13 mouse cellular contexts compared by ENCODE assay signal in genomic region chr2:163670872-163671594, GRCm38 (mm10). TPM values are rescaled to one million over a fixed set of nuclear protein-coding genes. Genes with fewer than 3 reads are reported as not detected.
A peak's percentile ranks its signal among the peaks of the same experiment; 100 is the strongest.
DNase-seq lines count a peak whose midpoint lies in the region; ATAC-seq lines count a peak whose summit lies in the region.
"Had no signal": no experiment of that assay in that cellular context is flagged by ENCODE, and none has a peak within 500 bp of the region (broad histone marks: within the 10 kb centered on the region; RNA-seq: fewer than 3 reads in every experiment).

No protein-coding gene starts in this region.

- no peak overlapping the region for H3K4me2 ChIP-seq in kidney, embryonic 16.5 days (replicated peaks; ENCODE audit: low read depth, low read length)
- no peak overlapping the region for H3K4me2 ChIP-seq in lung, embryonic 16.5 days (ENCODE audit: low read depth, low read length)
- H3K4me2 ChIP-seq: forebrain, embryonic 12.5 days; liver, embryonic 13.5 days; neural tube, embryonic 12.5 days had no signal

- 72% methylated on average over 11 of the region's 11 CpGs for WGBS in kidney, embryonic 16.5 days
- WGBS in lung, embryonic 16.5 days: 50% methylated on average over 11 of the region's 11 CpGs

- peaks cover 28% of the 10 kb centered on the region for H3K4me1 ChIP-seq in kidney, embryonic 16.5 days (ENCODE audit: insufficient read depth, low read length)
- peaks cover 16% of the 10 kb centered on the region for H3K4me1 ChIP-seq in lung, embryonic 16.5 days (replicated peaks; ENCODE audit: control insufficient read depth, insufficient read depth, low read length)

- H3K4me3 ChIP-seq in kidney, embryonic 16.5 days (ENCODE audit: low read length): no peak overlapping the region
- no peak overlapping the region for H3K4me3 ChIP-seq in lung, embryonic 16.5 days (ENCODE audit: low read length)
- H3K4me3 ChIP-seq: forebrain, embryonic 12.5 days; liver, embryonic 13.5 days; neural tube, embryonic 12.5 days had no signal

- H3K9ac ChIP-seq in kidney, embryonic 16.5 days (replicated peaks; ENCODE audit: low read length): no peak overlapping the region
- H3K9ac ChIP-seq in lung, embryonic 16.5 days (ENCODE audit: low read length): no peak overlapping the region
- H3K9ac ChIP-seq: forebrain, embryonic 12.5 days; liver, embryonic 13.5 days; neural tube, embryonic 12.5 days had no signal

- H3K27ac ChIP-seq in kidney, embryonic 16.5 days (ENCODE audit: low read length): peak overlapping the region; percentile 53; the same call in 1 of the 2 replicates
- H3K27ac ChIP-seq in lung, embryonic 16.5 days (ENCODE audit: low read length): peak overlapping the region; percentile 70
- H3K27ac ChIP-seq: forebrain, embryonic 12.5 days; neural tube, embryonic 12.5 days had no signal

- no peaks in the 10 kb centered on the region for H3K36me3 ChIP-seq in kidney, embryonic 16.5 days (ENCODE audit: insufficient read depth, low read length)
- no peaks in the 10 kb centered on the region for H3K36me3 ChIP-seq in lung, embryonic 16.5 days (ENCODE audit: control insufficient read depth, insufficient read depth, low read length)
- H3K36me3 ChIP-seq: forebrain, embryonic 12.5 days; neural tube, embryonic 12.5 days had no signal

- no peaks in the 10 kb centered on the region for H3K27me3 ChIP-seq in kidney, embryonic 16.5 days (ENCODE audit: insufficient read depth, low read length)
- H3K27me3 ChIP-seq in lung, embryonic 16.5 days (ENCODE audit: control insufficient read depth, insufficient read depth, low read depth, low read length): no peaks in the 10 kb centered on the region
- H3K27me3 ChIP-seq: forebrain, embryonic 12.5 days; liver, embryonic 13.5 days; neural tube, embryonic 12.5 days had no signal

- H3K9me3 ChIP-seq in kidney, embryonic 16.5 days (ENCODE audit: low read length): no peaks in the 10 kb centered on the region
- no peaks in the 10 kb centered on the region for H3K9me3 ChIP-seq in lung, embryonic 16.5 days (ENCODE audit: control insufficient read depth, low read length)
- H3K9me3 ChIP-seq: forebrain, embryonic 12.5 days; liver, embryonic 13.5 days; neural tube, embryonic 12.5 days had no signal

- no peak for DNase-seq in kidney, adult 8-10 months
- no peak for DNase-seq in lung, postnatal 25 days (ENCODE audit: low spot score)
- peak; percentile 37 for DNase-seq in lung, postnatal 10 days
- DNase-seq in embryo, embryonic 11 days: no peak
- no peak for DNase-seq in urinary bladder, adult 2 months (ENCODE audit: low spot score)
- DNase-seq: adrenal gland, postnatal 14 days; cerebellum, adult 2 months; liver, embryonic 13.5 days; right cerebral cortex, postnatal 4 days had no signal

- ATAC-seq in kidney, embryonic 16.5 days (ENCODE audit: low FRiP score, low TSS enrichment): no peak
- peak; percentile 52; the same call in 1 of the 2 replicates for ATAC-seq in lung, embryonic 16.5 days (ENCODE audit: low read depth)

RNA-seq across cellular contexts. Expression of gene Pkig, which starts 12.8 kb away (rescaled TPM):
- 180 and 187 TPM in 2 replicates for polyA plus RNA-seq in kidney, embryonic 16.5 days (2015; fragmentation: Nextera tagmentation; extraction: Ambion mirVana)
- 133 and 134 TPM in 2 replicates for polyA plus RNA-seq in lung, embryonic 16.5 days (2015; fragmentation: Nextera tagmentation; extraction: Ambion mirVana)
- polyA plus RNA-seq in urinary bladder, adult 2 months (2012; rRNA removed): 83.9 and 114 TPM in 2 replicates

RNA-seq across cellular contexts. Expression of gene Serinc3, which starts 26.1 kb away (rescaled TPM):
- polyA plus RNA-seq in kidney, embryonic 16.5 days (2015; fragmentation: Nextera tagmentation; extraction: Ambion mirVana): 48.9 and 50.1 TPM in 2 replicates
- 71.5 and 72.8 TPM in 2 replicates for polyA plus RNA-seq in lung, embryonic 16.5 days (2015; fragmentation: Nextera tagmentation; extraction: Ambion mirVana)
- polyA plus RNA-seq in urinary bladder, adult 2 months (2012; rRNA removed): 321 and 344 TPM in 2 replicates
